Mouse (Mus musculus): ENCODE measurements around the gene Rpap3. TPM values are rescaled to one million over a fixed set of nuclear protein-coding genes. Genes with fewer than 3 reads are reported as not detected.

Gene Rpap3
- polyA plus RNA-seq (2016; fragmentation: Nextera tagmentation; extraction: Ambion mirVana), result 40.4 and 41.7 TPM in 2 replicates

- under 1% methylated on average over 71 of the region's 71 CpGs for WGBS
- peak within 1 kb of the TSS; percentile 91 for H3K27ac ChIP-seq (replicated peaks)
- no peaks in the 10 kb centered on the region for H3K9me3 ChIP-seq (replicated peaks)
- DNase-seq (ENCODE audit: low spot score), result peak; percentile 85
- H3K27me3 ChIP-seq (ENCODE audit: low read depth, poor library complexity, severe bottlenecking), result no peaks in the 10 kb centered on the region
- H3K4me3 ChIP-seq, result peak within 1 kb of the TSS; percentile 80
- peaks cover 31% of the 10 kb centered on the region for H3K36me3 ChIP-seq
- peaks cover 27% of the 10 kb centered on the region for H3K4me1 ChIP-seq
Measured at GRCm38 (mm10) chr15:97705211-97706050, at the start of gene Rpap3. Rpap3 (minus strand) TSS chr15:97705825.

DNA sequence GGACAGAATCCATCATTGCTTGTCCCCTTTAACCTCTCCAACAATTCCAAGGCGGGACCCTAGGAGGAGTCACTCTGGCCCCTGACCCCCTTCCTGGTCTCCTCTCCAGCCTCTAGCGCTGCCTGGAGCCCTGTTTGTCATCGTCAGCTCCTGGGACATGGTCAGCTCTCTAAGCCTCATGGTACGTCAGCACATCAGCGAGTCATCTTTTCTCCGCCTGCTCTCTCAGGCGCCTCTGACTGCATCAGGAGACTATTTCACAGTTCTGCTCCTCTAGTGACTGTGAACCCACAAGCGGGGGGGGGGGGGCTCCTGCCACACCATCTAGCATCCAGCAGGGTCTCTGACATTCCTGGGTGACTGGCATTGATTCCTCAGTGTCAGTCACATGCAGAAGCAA, 49.7 kb upstream of the Rpap3 start:
- H3K36me3 ChIP-seq, result no peaks in the 10 kb centered on the region
- peaks cover 34% of the 10 kb centered on the region for H3K4me1 ChIP-seq
- no peak overlapping the region for H3K27ac ChIP-seq (replicated peaks)
- no peaks in the 10 kb centered on the region for H3K9me3 ChIP-seq (replicated peaks)
- DNase-seq (ENCODE audit: low spot score), result no peak
- no peaks in the 10 kb centered on the region for H3K27me3 ChIP-seq (ENCODE audit: low read depth, poor library complexity, severe bottlenecking)
- no peak overlapping the region for H3K4me3 ChIP-seq
- 59% methylated on average over 8 of the region's 8 CpGs for WGBS

DNA sequence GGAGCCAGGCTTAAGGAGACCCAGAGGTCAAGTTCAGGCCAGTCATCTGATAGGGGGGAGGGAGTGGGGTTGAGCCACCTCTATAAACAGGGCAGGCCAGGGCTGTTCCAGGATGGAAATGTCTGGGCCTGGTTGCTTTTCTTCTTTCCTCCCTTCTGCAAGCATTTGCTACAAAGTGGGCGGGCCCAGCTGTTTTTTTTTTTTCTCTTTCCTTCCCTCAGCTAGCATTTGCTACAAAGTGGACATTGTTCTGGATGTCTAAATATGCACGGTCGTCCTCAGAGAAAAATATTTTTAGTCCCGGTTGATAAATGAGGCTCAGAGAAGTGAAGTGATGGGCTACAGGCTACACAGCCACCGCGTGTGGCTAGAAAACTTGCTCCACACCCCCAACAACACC, 48.9 kb upstream of the Rpap3 start:
- Histone ChIP-seq H3K9me3 (replicated peaks) (no peaks in the 10 kb centered on the region), H3K36me3 (no peaks in the 10 kb centered on the region), H3K27ac (replicated peaks) (peak overlapping the region; percentile 57; the same call in 1 of the 2 replicates), H3K4me3 (no peak overlapping the region), H3K4me1 (peaks cover 37% of the 10 kb centered on the region), H3K27me3 (ENCODE audit: low read depth, poor library complexity, severe bottlenecking) (no peaks in the 10 kb centered on the region)
- no peak for DNase-seq (ENCODE audit: low spot score)
- WGBS, result 87% methylated on average over 6 of the region's 6 CpGs

DNA sequence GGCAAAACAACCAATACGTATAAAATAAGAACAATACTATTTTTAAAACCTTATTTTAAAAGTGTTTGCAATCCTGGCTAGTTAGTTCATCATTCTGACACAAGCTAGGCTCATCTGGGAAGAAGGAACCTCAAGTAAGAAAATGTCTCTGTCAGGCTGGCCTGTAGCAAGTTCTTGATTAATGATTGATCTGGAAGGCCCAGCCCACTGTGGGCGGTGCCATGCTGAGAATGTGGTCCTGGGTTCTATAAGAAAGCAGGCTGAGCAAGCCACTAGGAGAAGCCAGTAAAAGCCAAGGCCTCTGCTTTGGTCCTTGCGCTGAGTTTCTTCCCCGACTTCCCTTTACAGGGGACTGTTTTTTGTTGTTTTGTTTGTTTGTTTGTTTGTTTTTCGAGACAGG, 46.9 kb upstream of the Rpap3 start:
- 92% methylated on average over 5 of the region's 5 CpGs for WGBS
- H3K27me3 ChIP-seq (ENCODE audit: low read depth, poor library complexity, severe bottlenecking), result no peaks in the 10 kb centered on the region
- H3K4me3 ChIP-seq, result no peak overlapping the region
- DNase-seq (ENCODE audit: low spot score), result no peak
- no peak overlapping the region for H3K27ac ChIP-seq (replicated peaks)
- H3K4me1 ChIP-seq, result peaks cover 53% of the 10 kb centered on the region
- no peaks in the 10 kb centered on the region for H3K9me3 ChIP-seq (replicated peaks)
- H3K36me3 ChIP-seq, result no peaks in the 10 kb centered on the region

DNA sequence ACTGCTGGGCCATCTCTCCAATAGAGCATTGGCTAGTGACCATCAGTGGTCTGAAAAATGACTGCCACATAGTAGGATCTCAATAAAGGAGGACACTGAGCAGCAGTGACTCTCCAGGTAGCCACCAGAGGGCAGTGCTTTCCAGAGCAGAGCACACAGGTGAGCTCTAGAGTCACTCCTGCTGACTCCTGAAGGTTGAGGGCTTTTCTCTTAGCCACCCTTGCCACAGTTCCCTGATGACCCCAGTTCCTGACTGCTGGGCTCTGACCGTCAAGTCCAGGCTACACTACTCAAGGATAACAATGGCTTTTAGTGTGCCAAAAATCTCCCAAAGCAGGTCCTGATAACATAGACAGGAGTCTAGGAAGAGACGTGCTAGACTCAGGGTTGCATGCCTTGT, 46.1 kb upstream of the Rpap3 start:
- Histone ChIP-seq H3K4me1 (peaks cover 53% of the 10 kb centered on the region), H3K4me3 (no peak overlapping the region), H3K36me3 (no peaks in the 10 kb centered on the region), H3K27ac (replicated peaks) (no peak overlapping the region), H3K9me3 (replicated peaks) (no peaks in the 10 kb centered on the region), H3K27me3 (ENCODE audit: low read depth, poor library complexity, severe bottlenecking) (no peaks in the 10 kb centered on the region)
- no peak for DNase-seq (ENCODE audit: low spot score)
- 84% methylated on average over 2 of the region's 2 CpGs for WGBS

DNA sequence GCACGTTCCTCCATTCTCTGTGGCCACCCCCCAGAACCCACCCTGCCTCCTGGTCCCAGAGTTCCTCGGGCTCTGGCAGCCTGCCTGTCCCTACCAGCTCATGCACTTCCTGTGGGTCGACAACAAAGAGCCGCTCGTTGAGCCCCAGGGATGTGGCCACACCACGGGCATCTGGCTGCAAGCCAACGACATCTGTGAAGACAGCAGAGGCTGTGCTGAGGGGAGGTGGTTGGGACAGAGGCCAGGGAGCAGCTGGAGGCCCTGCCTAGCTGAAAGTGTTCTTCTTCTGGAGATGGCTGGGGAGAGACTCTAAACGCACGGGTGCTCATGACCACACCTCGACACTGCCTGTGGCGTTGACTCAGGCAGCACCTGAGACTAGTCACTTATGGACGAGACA, 45.1 kb upstream of the Rpap3 start:
- Histone ChIP-seq H3K36me3 (no peaks in the 10 kb centered on the region), H3K4me3 (no peak overlapping the region), H3K4me1 (peaks cover 46% of the 10 kb centered on the region), H3K9me3 (replicated peaks) (no peaks in the 10 kb centered on the region), H3K27me3 (ENCODE audit: low read depth, poor library complexity, severe bottlenecking) (no peaks in the 10 kb centered on the region), H3K27ac (replicated peaks) (peak overlapping the region; percentile 63)
- DNase-seq (ENCODE audit: low spot score), result no peak
- 77% methylated on average over 12 of the region's 12 CpGs for WGBS

GRCm38 (mm10) chr15:97749841-97750240, 44.2 kb upstream of the Rpap3 start:
- peak overlapping the region; percentile 63 for H3K27ac ChIP-seq (replicated peaks)
- no peak overlapping the region for H3K4me3 ChIP-seq
- 90% methylated on average over 13 of the region's 13 CpGs for WGBS

GRCm38 (mm10) chr15:97749397-97749796, 43.8 kb upstream of the Rpap3 start:
- Histone ChIP-seq H3K9me3 (replicated peaks) (no peaks in the 10 kb centered on the region), H3K4me1 (peaks cover 43% of the 10 kb centered on the region), H3K36me3 (no peaks in the 10 kb centered on the region), H3K27me3 (ENCODE audit: low read depth, poor library complexity, severe bottlenecking) (no peaks in the 10 kb centered on the region), H3K4me3 (no peak overlapping the region), H3K27ac (replicated peaks) (no peak overlapping the region)
- 86% methylated on average over 9 of the region's 9 CpGs for WGBS
- DNase-seq (ENCODE audit: low spot score), result no peak

More at GRCm38 (mm10) chr15:97749841-97750240, 44.2 kb upstream of the Rpap3 start:
- H3K36me3 ChIP-seq, result no peaks in the 10 kb centered on the region
- H3K9me3 ChIP-seq (replicated peaks), result no peaks in the 10 kb centered on the region
- DNase-seq (ENCODE audit: low spot score), result no peak
- H3K4me1 ChIP-seq, result peaks cover 45% of the 10 kb centered on the region
- no peaks in the 10 kb centered on the region for H3K27me3 ChIP-seq (ENCODE audit: low read depth, poor library complexity, severe bottlenecking)

DNA sequence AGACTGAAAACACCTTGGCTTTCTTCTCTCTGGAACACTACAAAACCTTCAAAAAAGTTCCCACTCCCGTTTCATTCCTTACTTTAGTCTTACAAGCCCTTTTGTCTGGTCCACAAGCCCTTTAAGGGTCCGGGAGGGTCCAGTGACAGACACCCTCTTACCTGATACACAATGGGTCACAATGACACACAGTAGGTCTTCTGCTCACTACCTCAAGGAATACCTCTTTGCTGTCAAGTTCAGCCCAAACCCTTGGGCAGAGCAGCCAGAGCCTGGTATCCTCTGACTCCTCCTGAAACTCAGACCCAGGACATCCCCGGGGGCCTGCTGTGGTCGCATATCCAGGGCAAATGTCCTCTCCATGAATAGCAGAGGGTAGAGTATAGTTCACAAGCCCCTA, 43.3 kb upstream of the Rpap3 start:
- Histone ChIP-seq H3K9me3 (replicated peaks) (no peaks in the 10 kb centered on the region), H3K4me1 (peaks cover 38% of the 10 kb centered on the region), H3K27me3 (ENCODE audit: low read depth, poor library complexity, severe bottlenecking) (no peaks in the 10 kb centered on the region), H3K27ac (replicated peaks) (no peak overlapping the region), H3K4me3 (no peak overlapping the region), H3K36me3 (no peaks in the 10 kb centered on the region)
- DNase-seq (ENCODE audit: low spot score), result no peak
- 83% methylated on average over 4 of the region's 4 CpGs for WGBS

- peak; percentile 51 for DNase-seq (ENCODE audit: low spot score)
- WGBS, result 42% methylated on average over 10 of the region's 10 CpGs
- no peak overlapping the region for H3K4me3 ChIP-seq
- H3K9me3 ChIP-seq (replicated peaks), result no peaks in the 10 kb centered on the region
- peaks cover 34% of the 10 kb centered on the region for H3K4me1 ChIP-seq
- peak overlapping the region; percentile 43 for H3K27ac ChIP-seq (replicated peaks)
- H3K36me3 ChIP-seq, result no peaks in the 10 kb centered on the region
- no peaks in the 10 kb centered on the region for H3K27me3 ChIP-seq (ENCODE audit: low read depth, poor library complexity, severe bottlenecking)
Measured at GRCm38 (mm10) chr15:97748309-97748708, 42.7 kb upstream of the Rpap3 start.

GRCm38 (mm10) chr15:97747486-97747885, 41.9 kb upstream of the Rpap3 start:
- Histone ChIP-seq H3K4me3 (no peak overlapping the region), H3K36me3 (no peaks in the 10 kb centered on the region), H3K27me3 (ENCODE audit: low read depth, poor library complexity, severe bottlenecking) (no peaks in the 10 kb centered on the region), H3K27ac (replicated peaks) (no peak overlapping the region), H3K9me3 (replicated peaks) (no peaks in the 10 kb centered on the region), H3K4me1 (peaks cover 40% of the 10 kb centered on the region)
- WGBS, result 88% methylated on average over 4 of the region's 4 CpGs
- DNase-seq (ENCODE audit: low spot score), result no peak

DNA sequence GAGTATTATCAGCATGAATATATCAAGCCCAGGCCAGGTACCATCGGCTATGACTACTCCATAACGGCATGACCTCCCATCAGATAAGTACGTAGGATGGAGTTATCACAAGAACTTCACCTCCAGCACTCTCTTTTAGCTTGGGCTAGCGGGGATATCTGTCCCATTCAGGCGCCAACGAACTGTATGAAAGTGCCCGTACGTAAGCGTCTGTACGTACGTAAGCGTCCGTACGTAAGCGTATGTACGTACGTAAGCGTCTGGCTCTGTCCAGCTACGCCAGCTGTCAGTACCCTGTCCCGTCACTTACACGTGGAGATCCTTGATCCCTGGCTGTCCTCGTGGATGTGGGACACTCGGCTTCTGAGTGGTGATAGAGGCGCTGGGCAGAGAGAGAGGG, 41.1 kb upstream of the Rpap3 start:
- DNase-seq (ENCODE audit: low spot score), result no peak
- Histone ChIP-seq H3K9me3 (replicated peaks) (no peaks in the 10 kb centered on the region), H3K4me3 (no peak overlapping the region), H3K27me3 (ENCODE audit: low read depth, poor library complexity, severe bottlenecking) (no peaks in the 10 kb centered on the region), H3K36me3 (no peaks in the 10 kb centered on the region), H3K27ac (replicated peaks) (no peak overlapping the region), H3K4me1 (peaks cover 47% of the 10 kb centered on the region)
- WGBS, result 94% methylated on average over 24 of the region's 24 CpGs

GRCm38 (mm10) chr15:97746278-97746677, 40.7 kb upstream of the Rpap3 start:
- DNase-seq (ENCODE audit: low spot score), result no peak

More at GRCm38 (mm10) chr15:97746278-97746677, 40.7 kb upstream of the Rpap3 start:
- Histone ChIP-seq H3K27ac (replicated peaks) (no peak overlapping the region), H3K4me3 (no peak overlapping the region), H3K4me1 (peaks cover 52% of the 10 kb centered on the region), H3K9me3 (replicated peaks) (no peaks in the 10 kb centered on the region), H3K36me3 (no peaks in the 10 kb centered on the region), H3K27me3 (ENCODE audit: low read depth, poor library complexity, severe bottlenecking) (no peaks in the 10 kb centered on the region)
- WGBS, result 97% methylated on average over 10 of the region's 10 CpGs

Measured in midbrain, embryonic 10.5 days (tissue).